Mouse (Mus musculus) right cerebral cortex, adult 2 months (tissue): ENCODE data around the gene Cacna1i.

Experiments
- DNase-seq, 2 experiments: peaks; one replicate each; pipeline ENCODE4 v3.0.0; 2021 to 2022; ENCODE audit warnings: low spot score in 2 of 2

Gene Cacna1i

DNA sequence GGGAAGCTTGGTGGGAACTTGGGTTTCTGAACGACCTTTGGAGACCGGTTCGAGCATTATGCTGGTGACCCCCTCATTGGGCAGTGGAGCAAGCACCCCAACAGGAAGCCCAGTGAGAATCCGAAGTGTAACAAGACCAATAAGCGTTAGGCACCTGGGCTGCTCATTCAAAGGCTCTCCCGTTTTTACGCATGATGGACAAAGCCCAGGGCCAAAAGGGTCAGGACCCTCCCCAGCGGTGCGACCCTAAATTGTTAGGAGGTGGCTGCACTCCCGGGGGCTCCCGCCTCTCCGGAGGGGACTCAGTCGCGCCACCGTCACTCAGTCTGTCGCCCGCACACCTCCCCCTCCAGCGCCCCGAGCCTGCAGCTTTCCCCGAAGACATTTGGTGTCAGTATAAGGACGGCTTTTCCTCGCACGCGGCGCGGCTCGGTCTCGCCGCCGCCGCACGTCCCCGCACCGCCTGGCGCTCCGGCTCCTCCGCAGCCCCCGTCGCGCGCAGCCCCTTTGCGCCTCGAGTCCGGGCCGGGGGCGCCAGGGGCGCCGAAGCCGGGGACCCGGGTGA, at the start of gene Cacna1i:
Gene Cacna1i, plus strand, starts transcription at position 388 of the 565 bp plus-strand sequence.
- peak; percentile 73 to 74 for DNase-seq

DNA sequence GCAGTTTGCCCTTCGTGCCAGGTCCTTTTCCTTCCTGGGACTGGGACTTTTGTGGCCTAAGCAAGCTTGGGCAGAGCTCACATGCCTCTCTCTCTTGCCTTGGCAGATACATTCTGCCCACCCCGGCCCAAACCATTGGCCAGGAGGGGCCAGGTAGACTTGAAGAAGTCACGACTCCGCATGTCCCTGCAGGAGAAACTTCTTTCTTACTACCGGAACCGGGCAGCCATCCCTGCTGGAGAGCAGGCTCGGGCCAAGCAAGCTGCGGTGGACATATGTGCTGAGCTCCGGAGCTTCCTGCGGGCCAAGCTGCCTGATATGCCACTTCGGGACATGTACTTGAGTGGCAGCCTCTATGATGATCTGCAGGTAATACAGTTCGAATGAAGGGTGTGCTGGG, 38.9 kb upstream of the Cacna1i start:
- no peak for DNase-seq

DNA sequence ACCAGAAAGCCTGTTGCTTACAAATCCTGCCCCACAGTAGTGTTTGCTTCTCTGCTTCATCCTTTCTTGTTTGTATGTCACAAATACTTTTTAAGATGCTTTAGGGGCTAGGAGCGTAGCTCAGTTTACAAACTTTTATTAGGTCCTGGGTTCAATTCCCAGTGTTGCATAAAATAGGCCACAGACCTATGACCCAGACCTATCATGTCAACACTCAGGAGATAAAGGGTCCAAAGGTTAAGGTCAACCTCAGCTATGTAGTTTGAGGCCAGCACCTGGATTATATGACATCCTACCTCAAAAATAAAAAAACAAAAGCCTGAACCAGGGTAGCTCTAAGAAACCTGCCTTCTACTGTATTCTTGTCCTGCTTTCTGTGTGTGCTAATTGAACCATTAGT, 38.4 kb upstream of the Cacna1i start:
- no peak for DNase-seq

DNA sequence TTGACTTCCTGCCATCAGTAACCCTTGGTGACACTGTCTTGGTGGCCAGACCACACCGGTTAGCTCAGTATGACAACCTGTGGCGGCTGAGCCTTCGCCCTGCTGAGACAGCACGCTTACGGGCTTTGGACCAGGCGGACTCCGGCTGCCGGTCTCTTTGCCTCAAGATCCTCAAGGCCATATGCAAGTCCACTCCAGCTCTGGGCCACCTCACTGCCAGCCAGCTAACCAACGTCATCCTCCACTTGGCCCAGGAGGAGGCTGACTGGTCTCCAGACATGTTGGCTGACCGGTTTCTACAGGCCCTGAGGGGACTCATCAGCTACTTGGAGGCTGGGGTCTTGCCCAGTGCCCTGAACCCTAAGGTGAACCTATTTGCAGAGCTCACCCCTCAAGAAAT, 37.4 kb upstream of the Cacna1i start:
- DNase-seq = no peak

DNA sequence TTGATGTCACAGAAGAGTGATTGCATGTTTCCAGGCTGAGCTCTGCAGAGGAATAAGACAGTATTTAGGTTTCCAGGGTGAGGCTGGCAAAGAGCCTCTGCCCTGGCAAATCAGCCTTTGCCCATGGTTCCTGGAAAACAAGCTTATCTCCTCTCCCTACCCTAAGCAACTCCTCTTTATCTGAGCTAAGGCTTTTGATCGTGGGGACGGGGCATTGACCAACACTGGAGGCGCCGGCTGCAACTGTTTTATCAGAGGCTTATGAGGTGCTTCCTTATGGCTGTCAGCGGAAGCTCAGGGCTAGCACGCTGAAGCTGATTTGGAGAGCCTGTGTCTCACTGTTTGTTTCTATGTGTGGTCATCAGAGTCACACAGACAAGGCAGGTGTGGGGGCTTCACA, 36.5 kb upstream of the Cacna1i start:
- no peak for DNase-seq

DNA sequence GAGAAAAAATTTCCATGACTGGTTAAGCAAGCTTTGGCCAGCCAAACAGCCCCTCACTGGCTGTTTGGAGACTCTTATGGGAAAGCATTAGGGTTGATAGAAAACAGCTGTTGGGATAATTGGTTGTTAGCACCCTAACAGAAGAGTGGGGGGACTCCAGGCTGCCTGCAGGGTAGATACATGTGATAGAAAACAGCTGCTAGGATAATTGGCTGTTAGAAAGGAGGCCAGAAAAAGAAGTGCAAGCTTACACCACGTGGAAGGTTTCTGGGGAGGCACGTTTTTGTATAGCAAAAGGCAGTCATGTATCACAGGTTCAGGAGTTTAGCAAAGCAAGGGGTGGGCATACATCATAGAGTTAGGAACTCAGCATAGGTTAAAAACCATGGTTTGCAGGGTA, 33.5 kb upstream of the Cacna1i start:
- no peak for DNase-seq

DNA sequence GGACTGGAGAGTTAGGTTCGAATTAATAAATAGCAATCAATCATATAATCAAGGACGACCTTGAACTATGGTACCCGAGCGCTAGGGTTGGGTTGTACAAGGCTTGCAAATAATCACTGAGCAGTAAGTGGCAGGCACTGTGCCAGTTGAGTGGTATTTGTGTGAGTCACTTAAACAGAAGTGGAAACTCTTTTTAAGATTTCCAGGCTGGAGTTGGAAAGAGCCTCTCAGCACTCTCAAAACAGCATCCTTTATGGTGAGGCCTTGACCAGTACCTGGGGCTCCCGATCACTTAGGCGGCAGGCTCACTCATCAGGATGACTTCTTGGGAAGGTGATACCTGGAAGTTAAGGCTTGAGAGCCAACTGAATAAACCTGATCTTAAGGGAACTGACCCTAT, 32.8 kb upstream of the Cacna1i start:
- DNase-seq = peak in 1 of 2 experiments; percentile 47

DNA sequence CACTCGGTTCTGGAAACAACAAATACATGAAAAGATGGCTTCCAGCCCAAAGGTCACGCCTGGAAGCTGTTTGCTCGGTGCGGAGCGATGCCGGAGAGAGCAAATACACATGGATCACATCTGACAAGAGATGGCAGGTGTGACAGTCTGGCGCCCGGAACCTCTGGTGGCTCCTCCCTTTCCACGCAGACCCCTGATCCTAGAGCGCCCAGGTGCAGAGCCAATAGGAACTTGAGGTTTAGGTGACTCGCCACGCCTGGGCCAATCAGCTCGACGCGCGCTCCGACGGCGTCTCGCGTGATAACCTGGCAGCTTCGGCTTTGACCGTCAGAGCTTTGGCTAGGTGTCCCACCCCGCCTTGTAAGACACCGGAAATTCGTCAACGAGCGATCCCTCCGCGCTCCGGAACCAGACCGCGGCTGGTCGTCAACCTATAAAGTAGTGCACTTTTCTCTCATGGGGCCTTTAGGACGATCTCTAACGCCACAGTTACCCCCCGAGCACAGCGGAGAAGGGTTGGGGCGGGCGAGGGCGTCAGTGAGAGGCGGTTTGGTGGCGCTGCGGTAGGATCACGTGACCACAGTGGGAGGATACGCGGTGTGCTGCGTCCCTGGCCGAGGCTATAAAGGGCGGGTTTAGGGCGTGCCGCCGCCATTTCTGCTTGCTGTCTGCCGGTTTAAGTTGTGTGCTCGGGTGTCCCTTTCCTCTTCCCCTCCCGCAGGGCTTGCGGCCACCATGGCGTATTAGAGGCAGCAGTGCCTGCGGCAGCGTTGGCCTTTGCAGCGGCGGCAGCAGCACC, 32.0 kb upstream of the Cacna1i start, which contains the start of gene Atf4:
Gene Atf4, plus strand, starts transcription at position 338 of the 799 bp plus-strand sequence.
- peak; percentile 98 for DNase-seq

DNA sequence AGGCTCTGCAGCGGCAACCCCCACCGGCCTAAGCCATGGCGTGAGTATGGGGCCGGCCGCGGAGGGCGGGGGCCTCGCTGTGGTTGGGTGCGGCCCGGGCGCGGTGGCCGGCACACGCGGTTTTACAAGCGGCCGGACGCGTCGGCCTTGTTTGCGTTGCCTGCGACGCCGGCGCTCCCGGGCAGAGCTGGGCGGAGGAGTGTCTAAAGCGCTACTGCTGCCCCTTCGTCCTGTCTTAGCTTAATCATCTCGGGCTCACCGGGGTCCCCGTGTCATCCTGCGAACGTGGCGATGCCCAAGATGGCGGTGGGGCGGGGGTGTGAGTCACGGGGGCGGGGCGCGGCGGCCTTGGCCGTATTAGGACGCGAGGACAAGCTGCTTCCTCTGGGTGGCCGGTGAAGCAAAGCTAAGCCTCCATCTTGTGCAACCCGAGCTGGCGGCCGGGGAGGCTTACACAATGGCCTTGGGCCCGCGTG, 31.4 kb upstream of the Cacna1i start:
- DNase-seq = peak in 1 of 2 experiments; percentile 63

DNA sequence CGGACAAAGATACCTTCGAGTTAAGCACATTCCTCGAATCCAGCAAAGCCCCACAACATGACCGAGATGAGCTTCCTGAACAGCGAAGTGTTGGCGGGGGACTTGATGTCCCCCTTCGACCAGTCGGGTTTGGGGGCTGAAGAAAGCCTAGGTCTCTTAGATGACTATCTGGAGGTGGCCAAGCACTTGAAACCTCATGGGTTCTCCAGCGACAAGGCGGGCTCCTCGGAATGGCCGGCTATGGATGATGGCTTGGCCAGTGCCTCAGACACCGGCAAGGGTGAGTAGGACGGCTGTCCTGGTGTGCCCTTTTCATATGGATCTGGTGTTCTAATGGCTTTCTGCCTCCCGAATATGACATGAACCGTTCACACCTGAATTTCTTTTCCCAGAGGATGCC, 30.8 kb upstream of the Cacna1i start:
- no peak for DNase-seq

DNA sequence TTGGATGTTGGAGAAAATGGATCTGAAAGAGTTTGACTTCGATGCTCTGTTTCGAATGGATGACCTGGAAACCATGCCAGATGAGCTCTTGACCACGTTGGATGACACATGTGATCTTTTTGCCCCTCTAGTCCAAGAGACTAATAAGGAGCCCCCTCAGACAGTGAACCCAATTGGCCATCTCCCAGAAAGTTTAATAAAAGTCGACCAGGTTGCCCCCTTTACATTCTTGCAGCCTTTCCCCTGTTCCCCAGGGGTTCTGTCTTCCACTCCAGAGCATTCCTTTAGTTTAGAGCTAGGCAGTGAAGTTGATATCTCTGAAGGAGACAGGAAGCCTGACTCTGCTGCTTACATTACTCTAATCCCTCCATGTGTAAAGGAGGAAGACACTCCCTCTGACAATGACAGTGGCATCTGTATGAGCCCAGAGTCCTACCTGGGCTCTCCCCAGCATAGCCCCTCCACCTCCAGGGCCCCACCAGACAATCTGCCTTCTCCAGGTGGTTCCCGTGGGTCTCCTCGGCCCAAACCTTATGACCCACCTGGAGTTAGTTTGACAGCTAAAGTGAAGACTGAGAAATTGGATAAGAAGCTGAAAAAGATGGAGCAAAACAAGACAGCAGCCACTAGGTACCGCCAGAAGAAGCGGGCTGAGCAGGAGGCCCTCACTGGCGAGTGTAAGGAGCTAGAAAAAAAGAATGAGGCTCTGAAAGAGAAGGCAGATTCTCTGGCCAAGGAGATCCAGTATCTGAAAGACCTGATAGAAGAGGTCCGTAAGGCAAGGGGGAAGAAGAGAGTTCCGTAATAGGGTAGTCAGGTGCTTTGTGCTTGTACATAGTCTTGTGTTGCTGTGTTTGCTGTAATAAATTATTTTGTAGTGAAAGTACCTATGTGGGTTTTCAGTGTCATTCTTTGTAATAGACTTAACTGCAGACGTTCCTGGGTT, 30.1 kb upstream of the Cacna1i start:
- no peak for DNase-seq

DNA sequence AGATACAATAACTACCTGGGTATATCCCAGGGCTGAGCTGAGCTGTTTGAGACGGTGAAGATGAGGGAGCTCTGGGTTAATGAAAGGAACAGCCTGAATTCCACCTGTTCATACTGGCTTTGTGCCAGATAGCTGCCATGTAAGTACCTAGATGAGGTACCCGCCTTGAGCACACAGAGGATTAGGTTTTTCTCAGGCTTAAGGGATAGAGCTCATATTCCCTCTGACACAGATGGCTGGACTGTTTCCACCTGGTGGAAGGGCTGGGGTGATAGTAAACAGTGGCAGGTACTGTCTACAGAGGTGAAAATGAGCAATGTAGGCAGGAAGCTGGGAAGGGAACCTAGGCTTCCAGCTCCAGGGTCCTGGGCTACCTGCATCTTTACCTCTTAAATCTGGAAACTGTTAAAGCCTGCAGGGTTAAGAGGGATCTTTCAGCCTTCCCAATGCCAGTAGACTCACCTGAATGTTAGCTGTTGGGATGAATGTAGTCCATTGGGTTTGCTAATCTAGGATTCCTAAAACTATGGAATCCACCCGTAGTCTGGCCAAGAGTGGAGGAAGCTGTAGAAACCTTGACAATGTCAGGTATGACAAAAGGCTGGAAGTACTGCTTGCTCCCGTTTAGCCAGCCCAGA, 29.3 kb upstream of the Cacna1i start:
- no peak for DNase-seq

DNA sequence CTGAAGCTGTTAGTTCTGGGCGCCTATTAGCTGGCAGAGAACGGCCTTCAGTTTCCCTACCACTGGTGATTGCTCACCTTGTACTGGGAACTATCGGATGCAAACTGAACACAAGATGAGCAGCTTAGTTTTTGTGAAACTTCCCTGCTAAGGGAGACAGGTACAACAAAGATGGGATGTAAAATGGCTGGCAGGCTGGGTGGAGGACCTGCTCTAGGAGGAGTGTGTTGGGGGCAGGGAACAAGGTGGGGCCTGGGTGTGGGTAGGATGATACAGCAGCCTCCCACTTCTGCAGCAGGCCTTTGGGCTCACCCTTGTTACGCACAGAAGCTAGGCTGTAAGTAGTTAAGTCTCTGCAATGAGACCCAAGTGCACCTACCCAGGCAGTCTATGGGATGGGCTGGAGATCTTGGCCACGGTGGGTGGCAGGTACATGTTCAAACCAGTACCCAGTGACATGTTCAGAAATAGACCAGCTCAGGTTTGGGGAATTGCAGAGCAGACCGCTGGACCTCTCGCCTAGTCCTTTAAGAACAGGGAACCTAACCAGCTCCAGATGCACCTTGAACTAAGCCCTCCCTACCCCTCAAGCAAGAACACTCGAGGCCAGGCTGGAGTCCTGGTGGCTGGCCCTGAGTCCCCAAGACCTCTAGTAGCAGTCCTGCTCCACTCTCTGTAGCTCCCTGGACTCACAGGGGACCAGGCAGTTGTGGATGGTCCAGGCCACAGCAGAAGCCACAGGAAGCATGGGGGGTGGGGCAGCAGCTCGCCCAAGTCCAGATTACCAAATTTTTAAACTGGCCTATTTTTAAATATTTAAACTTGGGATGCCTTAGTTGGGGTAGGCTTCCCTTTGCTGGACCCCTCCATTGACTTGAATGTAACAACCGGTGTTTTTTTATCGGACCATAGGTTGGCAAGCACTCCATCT, 28.5 kb upstream of the Cacna1i start:
- DNase-seq = peak in 1 of 2 experiments; percentile 34

DNA sequence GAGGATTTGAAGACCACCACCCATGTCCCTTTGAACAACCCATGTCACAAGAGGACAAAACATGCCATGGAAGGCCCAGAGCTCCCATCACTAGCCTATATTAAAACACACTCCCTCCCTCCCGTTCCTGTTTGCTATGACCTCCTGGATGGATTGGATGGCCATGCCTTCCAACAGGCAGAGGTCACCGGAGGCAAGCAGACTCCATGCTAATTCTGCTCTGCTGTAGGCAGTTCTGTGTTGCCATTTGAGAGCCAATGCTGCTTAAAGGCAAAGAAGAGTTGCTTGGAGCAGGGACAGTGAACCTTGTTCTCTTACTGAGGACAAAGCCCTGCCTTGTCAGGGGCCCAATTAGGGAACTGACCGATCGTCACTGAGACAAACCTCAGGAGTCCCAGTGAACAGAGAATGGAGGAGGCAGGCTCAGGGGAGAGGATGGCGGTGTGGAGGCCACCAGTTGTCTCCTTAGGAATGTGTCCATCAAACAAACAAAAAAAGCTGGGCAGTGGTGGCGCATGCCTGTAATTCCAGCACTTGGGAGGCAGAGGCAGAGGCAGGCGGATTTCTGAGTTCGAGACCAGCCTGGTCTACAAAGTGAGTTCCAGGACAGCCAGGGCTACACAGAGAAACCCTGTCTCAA, 27.5 kb upstream of the Cacna1i start:
- no peak for DNase-seq

DNA sequence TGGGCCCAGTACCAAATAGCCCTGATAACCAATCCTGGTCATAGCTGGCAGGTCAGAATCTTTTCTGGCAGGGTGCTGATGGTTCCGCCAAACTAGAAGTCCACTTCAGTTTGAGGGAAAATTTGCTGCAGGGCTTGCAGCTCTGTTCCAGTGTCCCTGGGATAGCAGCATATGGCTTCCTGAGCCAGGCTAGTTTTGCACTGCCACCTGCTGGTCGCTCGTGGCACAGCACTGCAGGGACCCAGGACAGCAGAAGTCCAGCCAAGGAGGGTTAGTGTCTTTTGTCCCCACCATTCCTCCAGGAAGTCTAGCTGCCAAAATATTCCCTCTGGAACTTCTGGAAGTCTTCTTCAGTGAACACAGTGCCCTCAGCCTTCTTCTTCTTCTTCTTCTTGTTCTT, 26.4 kb upstream of the Cacna1i start:
- peak; percentile 86 to 89 for DNase-seq

DNA sequence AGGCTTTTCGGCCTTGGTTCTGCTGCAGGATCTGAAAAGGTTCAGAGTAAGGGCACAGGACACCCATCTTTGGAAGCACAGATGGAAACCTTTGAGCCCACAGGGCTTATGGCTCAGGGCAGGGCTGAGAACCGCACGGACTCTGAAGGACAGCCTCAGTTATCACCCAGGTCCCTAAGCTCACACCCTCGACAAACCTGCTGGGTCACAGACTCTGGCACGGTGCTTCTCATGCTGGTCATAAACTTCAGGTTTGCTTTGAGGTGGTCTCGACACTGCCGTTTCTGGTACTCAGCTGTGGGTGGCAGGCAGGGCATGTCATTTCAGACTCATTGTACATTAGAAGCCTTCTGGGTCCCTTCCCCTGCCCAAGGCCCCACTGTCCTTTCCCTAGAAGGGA, 25.9 kb upstream of the Cacna1i start:
- DNase-seq = no peak

DNA sequence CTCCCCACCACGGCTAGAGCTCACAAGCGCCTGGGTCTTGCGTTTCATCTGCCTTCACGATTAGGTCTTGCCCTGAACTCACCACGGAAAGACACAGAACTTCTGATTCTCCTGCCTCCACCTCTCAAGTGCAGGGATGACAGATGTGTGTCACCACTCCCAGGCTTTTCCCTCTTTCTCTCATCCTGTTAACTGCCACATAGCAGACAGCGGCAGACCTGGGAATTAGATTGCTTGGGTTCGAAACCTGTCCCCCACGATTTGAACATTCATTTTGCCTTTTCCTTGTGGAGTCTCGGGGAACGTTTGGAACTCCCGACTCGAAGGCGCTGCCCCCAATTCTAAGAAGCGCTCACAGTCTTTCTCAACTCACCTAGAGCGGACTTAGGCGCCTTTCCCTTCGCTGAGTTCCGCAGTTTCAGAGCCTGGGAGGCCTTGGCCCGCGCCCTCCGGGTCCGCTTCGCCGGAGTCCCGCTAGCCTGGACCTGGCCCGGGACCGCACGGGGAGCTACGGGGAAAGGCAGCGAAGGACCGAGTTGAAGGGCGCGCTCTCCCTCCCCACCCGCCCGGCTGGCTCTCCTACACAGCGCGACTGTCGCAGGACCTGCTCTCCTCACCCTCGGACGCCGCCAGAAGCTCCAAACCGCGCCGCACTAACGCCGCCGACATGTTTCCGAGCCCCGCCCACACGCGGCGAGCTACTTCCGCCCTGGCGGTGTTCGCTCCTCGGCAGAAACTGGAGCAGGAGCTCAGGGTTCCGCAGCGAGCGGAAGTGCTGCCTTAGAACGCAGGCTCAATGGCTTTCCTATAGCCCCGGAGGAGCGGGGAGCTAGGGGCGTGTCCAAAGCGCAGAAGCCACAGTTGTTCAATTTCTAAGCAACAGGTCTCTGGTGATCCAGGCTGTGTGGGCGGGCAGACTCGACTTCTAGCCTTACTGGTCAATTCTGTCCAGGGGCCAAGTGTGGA, 23.1 kb upstream of the Cacna1i start, which contains the start of gene Rps19bp1:
Gene Rps19bp1, minus strand, starts transcription at position 706 of the 966 bp plus-strand sequence.
- peak; percentile 88 to 90 for DNase-seq

DNA sequence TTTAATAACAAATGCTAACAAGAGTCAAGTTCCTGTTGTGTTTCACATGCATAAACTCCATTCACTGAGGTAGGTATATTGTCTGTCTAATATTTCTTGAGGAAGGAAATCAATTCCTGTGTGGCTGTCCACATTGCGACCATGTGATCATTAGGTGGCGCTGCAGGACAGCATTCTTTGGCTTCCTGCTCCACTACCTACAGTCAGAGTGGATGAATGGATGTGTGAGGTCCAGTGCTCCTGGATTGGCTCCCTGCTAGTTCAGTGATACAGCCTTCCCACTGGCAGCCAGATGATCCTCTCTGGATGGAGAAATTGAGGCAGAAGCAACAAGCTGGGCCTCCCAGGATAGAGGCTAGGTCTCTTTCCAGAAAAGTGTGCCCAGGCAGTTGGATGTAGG, 20.8 kb upstream of the Cacna1i start:
- peak; percentile 90 to 93 for DNase-seq
